Mouse (Mus musculus): ENCODE measurements around the gene Adar. TPM values are rescaled to one million over a fixed set of nuclear protein-coding genes. Genes with fewer than 3 reads are reported as not detected.

The Adar gene
- 11.8 and 12.8 TPM in 2 replicates for polyA plus RNA-seq (2015; fragmentation: Nextera tagmentation; extraction: Ambion mirVana)

- H3K4me3 ChIP-seq, result peak within 1 kb of the TSS; percentile 76
- H3K4me2 ChIP-seq, result peak within 1 kb of the TSS; percentile 91
- H3K9ac ChIP-seq, result peak within 1 kb of the TSS; percentile 91
- H3K27me3 ChIP-seq, result peaks cover 7% of the 10 kb centered on the region; the same call in 1 of the 2 replicates
- H3K27ac ChIP-seq, result peak within 1 kb of the TSS; percentile 69
- H3K9me3 ChIP-seq, result no peaks in the 10 kb centered on the region
- no peaks in the 10 kb centered on the region for H3K36me3 ChIP-seq
- H3K4me1 ChIP-seq, result peaks cover 10% of the 10 kb centered on the region
- peak; percentile 32; the same call in 1 of the 2 replicates for ATAC-seq (ENCODE audit: insufficient number of reproducible peaks, insufficient read depth, low FRiP score, low TSS enrichment, low read depth)
- 5% methylated on average over 28 of the region's 28 CpGs for WGBS
Observed at GRCm38 (mm10) chr3:89714359-89715206, at the start of gene Adar. Gene Adar, plus strand, starts transcription at chr3:89715022.

- Histone ChIP-seq H3K4me2 (no peak overlapping the region), H3K36me3 (no peaks in the 10 kb centered on the region), H3K9me3 (no peaks in the 10 kb centered on the region), H3K4me3 (no peak overlapping the region), H3K9ac (no peak overlapping the region), H3K27me3 (no peaks in the 10 kb centered on the region), H3K4me1 (peaks cover 31% of the 10 kb centered on the region), H3K27ac (no peak overlapping the region)
- WGBS, result 36% methylated on average over 11 of the region's 11 CpGs
- ATAC-seq (ENCODE audit: insufficient number of reproducible peaks, insufficient read depth, low FRiP score, low TSS enrichment, low read depth), result no peak
Observed at GRCm38 (mm10) chr3:89667131-89667530, 47.7 kb upstream of the Adar start.

GRCm38 (mm10) chr3:89671334-89671733, 43.5 kb upstream of the Adar start:
- Histone ChIP-seq H3K9ac (no peak overlapping the region), H3K27me3 (no peaks in the 10 kb centered on the region), H3K4me3 (no peak overlapping the region), H3K36me3 (no peaks in the 10 kb centered on the region), H3K4me1 (peaks cover 6% of the 10 kb centered on the region; the same call in 1 of the 2 replicates), H3K4me2 (no peak overlapping the region), H3K27ac (no peak overlapping the region), H3K9me3 (no peaks in the 10 kb centered on the region)
- 55% methylated on average over 6 of the region's 6 CpGs for WGBS
- no peak for ATAC-seq (ENCODE audit: insufficient number of reproducible peaks, insufficient read depth, low FRiP score, low TSS enrichment, low read depth)

DNA sequence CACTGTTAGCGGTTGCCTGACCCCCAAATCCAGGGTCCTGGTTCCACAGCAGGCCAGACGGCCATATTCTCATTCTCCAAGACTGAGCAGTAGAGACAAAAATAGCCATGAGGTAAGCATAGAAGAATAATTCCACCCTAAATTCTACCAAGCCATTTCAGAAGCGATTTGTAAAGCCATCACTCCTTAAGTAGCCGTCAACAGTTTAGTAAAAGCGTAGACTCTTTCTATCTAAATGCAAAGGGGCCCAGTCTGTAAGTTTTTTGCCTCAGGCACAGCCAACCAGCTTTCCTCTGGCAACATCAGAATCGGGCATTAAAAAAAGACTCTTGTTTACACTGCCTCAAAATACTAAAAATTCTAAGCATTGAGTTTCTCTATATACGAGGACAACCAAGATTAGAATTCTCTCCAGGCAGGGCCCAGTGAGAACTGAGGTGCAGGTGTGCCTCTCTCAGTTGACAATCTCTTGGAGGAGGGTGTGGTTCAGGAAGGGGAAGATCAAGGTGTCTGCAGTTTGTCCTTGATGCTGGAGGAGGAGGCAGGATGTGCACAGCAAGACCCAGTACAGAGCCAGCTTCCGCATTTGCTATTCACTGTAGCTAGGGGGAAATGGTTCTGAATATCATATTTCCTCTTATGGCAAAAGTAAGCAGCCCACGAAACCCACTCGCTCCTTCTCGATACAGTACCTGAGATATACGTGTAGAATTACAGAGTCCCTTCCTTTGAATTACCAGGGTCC, 42.1 kb upstream of the Adar start:
- no peak overlapping the region for H3K4me2 ChIP-seq
- H3K9me3 ChIP-seq, result no peaks in the 10 kb centered on the region
- 75% methylated on average over 12 of the region's 12 CpGs for WGBS
- no peaks in the 10 kb centered on the region for H3K36me3 ChIP-seq
- no peaks in the 10 kb centered on the region for H3K27me3 ChIP-seq
- no peak overlapping the region for H3K27ac ChIP-seq
- no peak overlapping the region for H3K9ac ChIP-seq
- H3K4me1 ChIP-seq, result no peaks in the 10 kb centered on the region
- H3K4me3 ChIP-seq, result no peak overlapping the region
- ATAC-seq (ENCODE audit: insufficient number of reproducible peaks, insufficient read depth, low FRiP score, low TSS enrichment, low read depth), result no peak

DNA sequence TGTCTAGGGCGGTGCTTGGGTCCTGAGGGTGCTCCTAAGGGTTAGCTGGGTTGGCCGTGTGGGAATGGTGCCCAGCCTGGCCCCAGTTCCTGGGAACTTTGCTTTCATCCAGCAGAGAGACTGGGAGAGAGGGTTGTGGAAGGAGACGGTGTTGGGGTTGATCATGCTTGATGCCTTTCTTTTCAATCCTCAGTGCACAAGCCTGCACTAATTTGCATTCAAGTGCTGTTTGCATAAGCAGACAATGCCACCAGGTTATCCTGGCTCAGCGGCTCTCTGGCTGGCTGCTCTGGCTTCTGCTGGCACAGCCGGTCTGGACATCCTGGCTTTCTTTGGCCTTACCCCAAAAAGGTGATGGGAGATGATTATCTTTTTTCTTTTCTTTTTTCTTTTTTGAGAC, 37.2 kb upstream of the Adar start:
- Histone ChIP-seq H3K4me1 (no peaks in the 10 kb centered on the region), H3K9me3 (no peaks in the 10 kb centered on the region), H3K4me3 (no peak overlapping the region), H3K27ac (no peak overlapping the region), H3K9ac (no peak overlapping the region), H3K27me3 (peaks cover 4% of the 10 kb centered on the region; the same call in 1 of the 2 replicates), H3K4me2 (no peak overlapping the region), H3K36me3 (no peaks in the 10 kb centered on the region)
- no peak for ATAC-seq (ENCODE audit: insufficient number of reproducible peaks, insufficient read depth, low FRiP score, low TSS enrichment, low read depth)
- 73% methylated on average over 5 of the region's 5 CpGs for WGBS

GRCm38 (mm10) chr3:89686031-89686430, 28.8 kb upstream of the Adar start:
- WGBS, result 50% methylated on average over 5 of the region's 5 CpGs
- ATAC-seq (ENCODE audit: insufficient number of reproducible peaks, insufficient read depth, low FRiP score, low TSS enrichment, low read depth), result no peak
- no peaks in the 10 kb centered on the region for H3K9me3 ChIP-seq
- H3K4me3 ChIP-seq, result no peak overlapping the region
- peaks cover 17% of the 10 kb centered on the region; the same call in 1 of the 2 replicates for H3K27me3 ChIP-seq
- H3K36me3 ChIP-seq, result no peaks in the 10 kb centered on the region
- H3K9ac ChIP-seq, result no peak overlapping the region
- no peak overlapping the region for H3K4me2 ChIP-seq
- H3K4me1 ChIP-seq, result no peaks in the 10 kb centered on the region; the same call in 1 of the 2 replicates
- no peak overlapping the region for H3K27ac ChIP-seq

DNA sequence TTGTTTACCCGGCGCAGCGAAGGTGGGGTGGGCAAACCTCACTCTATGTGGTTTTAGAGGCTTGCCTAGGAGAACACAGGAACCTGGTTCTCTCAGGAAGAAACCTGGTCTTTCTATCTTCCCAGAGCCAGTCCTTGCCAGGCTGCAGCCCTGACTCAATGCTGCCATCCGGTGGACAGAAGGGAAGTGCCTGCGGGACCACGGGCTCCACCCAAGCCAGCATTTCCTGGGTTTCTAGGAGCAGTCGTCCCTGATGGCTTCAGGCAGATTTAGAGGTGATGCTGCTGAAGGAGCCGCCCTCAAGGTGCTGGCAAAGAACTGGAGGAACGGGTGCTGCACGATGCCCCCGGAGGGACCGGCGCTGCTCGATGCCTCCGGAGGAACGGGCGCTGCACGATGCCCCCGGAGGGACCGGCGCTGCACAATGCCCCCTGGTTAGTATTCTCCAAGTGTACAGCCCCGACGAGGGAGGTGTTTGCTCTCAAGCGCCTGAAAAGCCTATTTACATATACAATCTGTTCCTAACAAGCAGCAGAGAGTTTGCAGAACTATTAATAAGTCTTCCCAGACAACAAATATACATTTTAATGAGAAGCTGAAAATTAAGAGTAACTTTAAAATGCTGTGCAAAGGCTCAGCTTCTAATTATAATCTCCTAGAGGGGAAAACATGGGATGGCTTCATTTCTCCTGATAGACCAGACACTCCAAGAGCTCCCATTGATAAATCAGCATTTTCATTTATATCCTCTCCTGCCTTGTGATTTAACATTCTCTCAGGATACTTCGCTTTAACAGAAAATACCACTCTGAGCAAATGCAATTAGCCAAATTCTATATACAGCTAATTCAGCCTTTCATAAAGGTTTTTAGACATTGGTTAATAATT, 25.9 kb upstream of the Adar start:
- ATAC-seq (ENCODE audit: insufficient number of reproducible peaks, insufficient read depth, low FRiP score, low TSS enrichment, low read depth), result 0 out of 2 replicates have a peak, but pooled peaks have one; percentile 17
- 5% methylated on average over 25 of the region's 25 CpGs for WGBS
- H3K27ac ChIP-seq, result no peak overlapping the region

DNA sequence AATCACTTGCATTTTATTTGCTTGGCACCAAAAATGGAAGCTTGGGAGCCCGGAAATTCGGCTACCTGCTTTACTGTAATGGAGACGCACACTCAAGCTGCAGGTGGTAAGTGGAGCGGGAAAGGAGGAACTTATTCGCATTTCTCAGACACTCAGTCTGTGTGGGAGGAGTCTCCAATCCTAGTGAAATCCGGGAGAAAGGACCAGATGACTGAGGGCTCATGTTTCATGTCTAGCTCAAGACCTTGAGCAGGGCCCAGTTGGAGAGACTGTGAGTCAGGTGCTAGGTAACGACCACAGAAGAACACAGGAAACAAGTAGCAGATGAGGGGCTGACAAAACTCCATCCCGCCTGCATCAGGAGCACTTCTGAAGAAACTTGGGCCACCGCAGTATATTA, 23.0 kb upstream of the Adar start:
- Histone ChIP-seq H3K4me2 (no peak overlapping the region), H3K27ac (no peak overlapping the region), H3K27me3 (peaks cover 9% of the 10 kb centered on the region; the same call in 1 of the 2 replicates), H3K9ac (no peak overlapping the region), H3K9me3 (0 out of 2 replicates have a peak, but pooled peaks cover 4% of the 10 kb centered on the region), H3K36me3 (no peaks in the 10 kb centered on the region), H3K4me1 (no peaks in the 10 kb centered on the region; the same call in 1 of the 2 replicates), H3K4me3 (no peak overlapping the region)
- 53% methylated on average over 9 of the region's 9 CpGs for WGBS
- ATAC-seq (ENCODE audit: insufficient number of reproducible peaks, insufficient read depth, low FRiP score, low TSS enrichment, low read depth), result no peak

More for the DNA sequence above, 25.9 kb upstream of the Adar start:
- peak overlapping the region; percentile 73 for H3K4me2 ChIP-seq
- peak overlapping the region; percentile 51 for H3K4me3 ChIP-seq
- H3K9ac ChIP-seq, result peak overlapping the region; percentile 77
- 0 out of 2 replicates have a peak, but pooled peaks cover 4% of the 10 kb centered on the region for H3K9me3 ChIP-seq
- H3K27me3 ChIP-seq, result peaks cover 9% of the 10 kb centered on the region; the same call in 1 of the 2 replicates
- H3K36me3 ChIP-seq, result no peaks in the 10 kb centered on the region
- no peaks in the 10 kb centered on the region; the same call in 1 of the 2 replicates for H3K4me1 ChIP-seq

DNA sequence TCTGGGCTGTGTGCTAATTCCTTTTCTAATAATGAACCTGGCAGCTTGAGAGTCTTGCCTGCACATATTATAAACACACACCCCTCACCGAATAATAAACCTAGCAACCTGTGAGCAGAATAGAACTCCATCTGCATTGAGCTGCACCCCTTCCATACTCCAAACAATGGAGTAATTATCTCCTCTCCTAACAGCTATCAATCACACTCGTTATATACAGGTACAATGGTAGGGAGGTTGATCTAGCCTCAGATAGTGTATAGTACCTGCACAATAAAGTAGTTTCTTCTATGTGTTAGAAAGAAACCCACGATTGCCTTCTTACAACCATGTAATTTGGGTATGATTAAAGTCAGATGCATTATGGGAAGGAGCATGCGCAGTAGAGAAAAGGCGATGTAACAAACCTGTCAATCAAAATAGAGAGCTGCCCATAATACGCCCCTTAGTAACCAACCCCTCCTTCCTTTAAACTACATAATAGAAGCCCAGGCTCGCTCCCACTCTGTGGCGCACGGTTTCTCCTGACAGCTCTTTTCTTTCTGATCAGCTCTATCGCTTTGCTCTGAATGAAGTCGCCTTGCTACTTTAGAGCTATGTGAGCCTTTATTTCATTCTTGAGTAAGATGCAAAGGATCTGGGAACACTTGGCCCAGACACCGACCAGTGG, 18.5 kb upstream of the Adar start:
- no peak overlapping the region for H3K9ac ChIP-seq
- H3K27me3 ChIP-seq, result no peaks in the 10 kb centered on the region
- H3K4me3 ChIP-seq, result no peak overlapping the region
- H3K4me2 ChIP-seq, result no peak overlapping the region
- peaks cover 5% of the 10 kb centered on the region; the same call in 1 of the 2 replicates for H3K4me1 ChIP-seq
- 0 out of 2 replicates have a peak, but pooled peaks cover 4% of the 10 kb centered on the region for H3K9me3 ChIP-seq
- no peak for ATAC-seq (ENCODE audit: insufficient number of reproducible peaks, insufficient read depth, low FRiP score, low TSS enrichment, low read depth)
- 72% methylated on average over 12 of the region's 12 CpGs for WGBS
- no peaks in the 10 kb centered on the region for H3K36me3 ChIP-seq
- H3K27ac ChIP-seq, result no peak overlapping the region

- WGBS, result 84% methylated on average over 1 of the region's 1 CpGs
- no peak overlapping the region for H3K27ac ChIP-seq
- no peak for ATAC-seq (ENCODE audit: insufficient number of reproducible peaks, insufficient read depth, low FRiP score, low TSS enrichment, low read depth)
Observed at GRCm38 (mm10) chr3:89698958-89699357, 15.9 kb upstream of the Adar start.

More at GRCm38 (mm10) chr3:89698958-89699357, 15.9 kb upstream of the Adar start:
- Histone ChIP-seq H3K4me3 (no peak overlapping the region), H3K36me3 (no peaks in the 10 kb centered on the region), H3K4me1 (peaks cover 5% of the 10 kb centered on the region; the same call in 1 of the 2 replicates), H3K27me3 (0 out of 2 replicates have a peak, but pooled peaks cover 4% of the 10 kb centered on the region), H3K9ac (no peak overlapping the region), H3K9me3 (no peaks in the 10 kb centered on the region), H3K4me2 (no peak overlapping the region)
